Mouse (Mus musculus): ENCODE measurements around the gene Vmn1r128.
"Not testable (repeated sequence)": the region's sequence is repeated elsewhere in the genome, so short reads cannot be mapped to it uniquely, and the experiment has no call there.

Vmn1r128 gene

DNA sequence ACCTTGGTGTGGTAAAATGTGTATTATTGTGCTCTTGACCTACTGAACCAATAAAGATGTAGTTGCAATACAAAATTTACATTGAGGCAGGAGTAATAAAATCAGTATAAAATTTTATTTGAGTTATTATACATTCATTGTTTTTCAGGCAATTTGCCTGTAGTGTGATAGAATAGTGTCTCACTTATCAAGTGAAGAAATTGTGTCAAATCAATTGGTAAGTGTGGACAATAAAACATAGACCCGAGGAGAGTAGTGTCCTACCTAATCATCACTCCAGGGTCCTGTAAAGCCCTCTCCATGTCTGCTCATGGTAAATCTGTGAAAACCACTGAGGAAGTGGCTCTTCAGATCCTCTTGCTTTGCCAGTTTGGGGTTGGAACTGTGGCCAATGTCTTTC is at the start of gene Vmn1r128:
Gene Vmn1r128 (plus strand): TSS at position 301 of the 400 bp plus-strand sequence.
- not testable (repeated sequence) for DNase-seq

DNA sequence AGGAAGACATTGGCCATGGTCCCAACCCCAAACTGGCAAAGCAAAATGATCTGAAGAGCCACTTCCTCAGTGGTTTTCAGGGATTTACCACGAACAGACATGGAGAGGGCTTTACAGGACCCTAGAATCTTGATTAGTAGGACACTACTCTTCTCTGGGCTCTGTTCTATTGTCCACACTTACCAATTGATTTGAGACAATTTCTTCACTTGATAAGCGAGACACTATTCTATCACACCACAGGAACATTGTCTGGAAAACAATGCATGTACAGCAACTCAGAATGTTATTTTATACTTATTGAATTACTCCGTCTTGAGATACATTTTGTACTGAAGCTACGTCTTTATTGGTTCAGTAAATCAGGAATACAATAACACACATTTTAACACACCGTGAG is 47.8 kb upstream of the Vmn1r128 start, which contains the start of gene Vmn1r126:
Gene Vmn1r126 (minus strand): TSS at position 101 of the 400 bp plus-strand sequence.
- not testable (repeated sequence) for DNase-seq

DNA sequence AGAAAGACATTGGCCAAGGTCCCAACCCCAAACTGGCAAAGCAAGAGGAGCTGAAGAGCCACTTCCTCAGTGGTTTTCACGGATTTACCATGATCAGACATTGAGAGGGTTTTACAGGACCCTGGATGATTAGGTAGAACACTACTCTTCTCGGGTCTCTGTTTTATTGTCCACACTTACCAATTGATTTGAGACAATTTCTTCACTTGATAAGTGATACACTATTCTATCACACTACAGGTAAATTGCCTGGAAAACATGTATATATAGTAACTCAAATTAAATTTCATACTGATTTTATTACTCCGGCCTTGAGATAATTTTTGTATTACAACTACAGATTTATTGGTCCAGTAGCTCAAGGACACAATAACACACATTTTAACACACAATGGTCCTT is 29.4 kb upstream of the Vmn1r128 start, which contains the start of gene Vmn1r127:
Gene Vmn1r127 (minus strand): TSS at position 101 of the 400 bp plus-strand sequence.
- not testable (repeated sequence) for DNase-seq

DNA sequence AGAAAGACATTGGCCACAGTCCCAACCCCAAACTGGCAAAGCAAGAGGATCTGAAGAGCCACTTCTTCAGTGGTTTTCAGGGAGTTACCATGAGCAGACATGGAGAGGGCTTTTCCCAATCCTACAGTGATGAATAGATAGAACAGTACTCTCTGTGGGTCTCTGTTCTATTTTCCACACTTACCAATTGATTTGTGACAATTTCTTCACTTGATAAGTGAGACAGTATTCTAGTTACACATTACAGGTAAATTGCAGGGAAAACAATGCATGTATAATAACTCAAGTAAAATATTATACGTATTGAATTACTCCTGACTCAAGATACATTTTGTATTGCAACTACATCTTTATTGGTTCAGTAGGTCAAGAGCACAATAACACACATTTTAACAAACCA is 12.0 kb downstream of the Vmn1r128 start, which contains the start of gene Vmn1r129:
Gene Vmn1r129 (minus strand): TSS at position 101 of the 400 bp plus-strand sequence.
- DNase-seq: not testable (repeated sequence)

All from lung, postnatal 4 days (tissue).